Mouse (Mus musculus): ENCODE data around the gene Cope.

Gene Cope

GRCm38 (mm10) chr8:70302358-70302890 lies at the start of gene Cope, which contains the start of gene Ddx49:
TSS of gene Cope (plus strand) at chr8:70302518.
TSS of gene Ddx49 (minus strand) at chr8:70302489.
- DNase-seq = peak; percentile 93 to 96

GRCm38 (mm10) chr8:70254628-70255027 lies 47.7 kb upstream of the Cope start:
- no peak for DNase-seq

- peak; percentile 29 to 43 for DNase-seq
Measured at GRCm38 (mm10) chr8:70257456-70257855, 44.9 kb upstream of the Cope start.

GRCm38 (mm10) chr8:70258600-70258999 lies 43.7 kb upstream of the Cope start:
- DNase-seq = no peak

- no peak for DNase-seq
Measured at GRCm38 (mm10) chr8:70259043-70259442, 43.3 kb upstream of the Cope start.

- no peak for DNase-seq
Measured at GRCm38 (mm10) chr8:70267674-70268073, 34.6 kb upstream of the Cope start.

GRCm38 (mm10) chr8:70268311-70268710 lies 34.0 kb upstream of the Cope start:
- peak in 1 of 2 experiments; percentile 48 for DNase-seq

- DNase-seq = peak; percentile 26 to 59
Measured at GRCm38 (mm10) chr8:70268799-70269565, 33.3 kb upstream of the Cope start.

- no peak for DNase-seq
Measured at GRCm38 (mm10) chr8:70272949-70273348, 29.4 kb upstream of the Cope start.

GRCm38 (mm10) chr8:70274350-70274749 lies 28.0 kb upstream of the Cope start:
- no peak for DNase-seq

- DNase-seq = no peak
Measured at GRCm38 (mm10) chr8:70276476-70276875, 25.8 kb upstream of the Cope start.

- no peak for DNase-seq
Measured at GRCm38 (mm10) chr8:70278175-70278574, 24.1 kb upstream of the Cope start.

- DNase-seq = no peak
Measured at GRCm38 (mm10) chr8:70279266-70279665, 23.1 kb upstream of the Cope start.

GRCm38 (mm10) chr8:70281001-70281400 lies 21.3 kb upstream of the Cope start:
- DNase-seq = no peak

GRCm38 (mm10) chr8:70282603-70283135 lies 19.6 kb upstream of the Cope start, which contains the start of gene Homer3:
TSS of gene Homer3 (plus strand) at chr8:70282827.
- DNase-seq = peak; percentile 74 to 85

GRCm38 (mm10) chr8:70283136-70284077 lies 18.9 kb upstream of the Cope start:
- peak; percentile 37 to 48 for DNase-seq

- no peak for DNase-seq
Measured at GRCm38 (mm10) chr8:70284421-70284820, 17.9 kb upstream of the Cope start.

GRCm38 (mm10) chr8:70285304-70285703 lies 17.0 kb upstream of the Cope start:
- DNase-seq = no peak

- DNase-seq = peak in 1 of 2 experiments; percentile 41
Measured at GRCm38 (mm10) chr8:70286737-70287136, 15.6 kb upstream of the Cope start.

- DNase-seq = no peak
Measured at GRCm38 (mm10) chr8:70293988-70294405, 8.3 kb upstream of the Cope start.

- no peak for DNase-seq
Measured at GRCm38 (mm10) chr8:70300881-70301280, 1.4 kb upstream of the Cope start.

- no peak for DNase-seq
Measured at GRCm38 (mm10) chr8:70302901-70303300, 583 bp downstream of the Cope start.

- peak in 1 of 2 experiments; percentile 72 for DNase-seq
Measured at GRCm38 (mm10) chr8:70309311-70309710, 7.0 kb downstream of the Cope start.
